Mouse (Mus musculus) limb, embryonic 15.5 days (tissue): ENCODE data around the gene Pnn. TPM values are rescaled to one million over a fixed set of nuclear protein-coding genes. Genes with fewer than 3 reads are reported as not detected.

Experiments used
- ATAC-seq: fragments of 200-750 bp; cut with Nextera tagmentation; 2 replicates; pipeline ENCODE4 v1.8.0; 2017; ENCODE audit warnings: low read depth, moderate TSS enrichment; ENCODE audit not compliant: insufficient number of reproducible peaks, low FRiP score, low TSS enrichment
- H3K27ac ChIP-seq: fragments of 300-500 bp; sonication (generic); 2 replicates; pipeline ENCODE4 v1.5.1; 2015; ENCODE audit warnings: moderate library complexity, mild to moderate bottlenecking, inconsistent platforms
- H3K27me3 ChIP-seq: fragments of 300-500 bp; sonication (generic); 2 replicates; pipeline ENCODE4 v1.6.1; 2015; ENCODE audit warnings: inconsistent platforms
- H3K36me3 ChIP-seq: fragments of 300-500 bp; sonication (generic); 2 replicates; pipeline ENCODE4 v1.6.1; 2015; ENCODE audit warnings: inconsistent platforms
- H3K4me1 ChIP-seq: fragments of 300-500 bp; sonication (generic); 2 replicates; pipeline ENCODE4 v1.6.1; 2015; ENCODE audit warnings: inconsistent platforms
- H3K4me2 ChIP-seq: fragments of 300-500 bp; sonication (generic); 2 replicates; pipeline ENCODE4 v1.6.1; 2015; ENCODE audit warnings: mild to moderate bottlenecking, inconsistent platforms
- H3K4me3 ChIP-seq: fragments of 300-500 bp; sonication (generic); 2 replicates; pipeline ENCODE4 v1.5.1; 2015; ENCODE audit warnings: mild to moderate bottlenecking, inconsistent platforms
- H3K9ac ChIP-seq: fragments of 300-500 bp; sonication (generic); 2 replicates; pipeline ENCODE4 v1.6.1; 2015; ENCODE audit warnings: inconsistent platforms
- H3K9me3 ChIP-seq: fragments of 300-500 bp; sonication (generic); 2 replicates; pipeline ENCODE4 v1.6.1; 2016; ENCODE audit warnings: inconsistent platforms
- WGBS: fragments of 180-500 bp; shearing (Covaris S2); methylation state at CpG from one replicate; pipeline ENCODE4 v1.1.7; 2015; 5-methylcytosine and 5-hydroxymethylcytosine counted together
- polyA plus RNA-seq: library from polyadenylated mRNA; unstranded; fragments of >200 nt; fragmentation: Nextera tagmentation; extraction: Ambion mirVana; gene quantifications from 2 replicates; pipeline ENCODE4 v1.2.1, GENCODE M21; 2015

Pnn gene
- polyA plus RNA-seq, 1 experiment from 2014 or later, result 103 TPM

DNA sequence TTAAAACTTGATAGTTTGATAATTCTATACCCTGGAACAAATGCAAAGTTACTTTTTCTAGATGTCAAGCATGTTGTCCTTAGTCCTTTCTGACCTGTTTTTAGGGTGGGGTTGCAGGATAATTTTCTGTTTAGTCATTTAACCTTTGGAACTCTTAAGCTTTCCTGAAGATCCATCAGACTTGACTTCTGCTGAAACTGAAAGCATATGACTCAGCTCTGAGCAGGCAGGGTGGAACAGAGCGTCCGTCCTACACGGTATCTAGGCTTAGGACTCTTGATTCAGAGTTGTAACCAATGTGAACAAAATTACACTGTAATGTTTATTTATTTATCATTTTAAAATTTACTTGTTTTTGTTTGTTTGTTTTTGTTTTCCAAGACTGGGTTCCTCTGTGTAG is 11.2 kb downstream of the Pnn start:
- ATAC-seq, result no peak
- H3K27me3 ChIP-seq, result no peaks in the 10 kb centered on the region
- no peaks in the 10 kb centered on the region for H3K9me3 ChIP-seq
- no peak overlapping the region for H3K4me2 ChIP-seq
- no peak overlapping the region for H3K4me3 ChIP-seq
- H3K27ac ChIP-seq, result no peak overlapping the region
- WGBS, result 86% methylated on average over 3 of the region's 3 CpGs
- H3K4me1 ChIP-seq, result no peaks in the 10 kb centered on the region
- peaks cover 5% of the 10 kb centered on the region; the same call in 1 of the 2 replicates for H3K36me3 ChIP-seq
- H3K9ac ChIP-seq, result no peak overlapping the region

DNA sequence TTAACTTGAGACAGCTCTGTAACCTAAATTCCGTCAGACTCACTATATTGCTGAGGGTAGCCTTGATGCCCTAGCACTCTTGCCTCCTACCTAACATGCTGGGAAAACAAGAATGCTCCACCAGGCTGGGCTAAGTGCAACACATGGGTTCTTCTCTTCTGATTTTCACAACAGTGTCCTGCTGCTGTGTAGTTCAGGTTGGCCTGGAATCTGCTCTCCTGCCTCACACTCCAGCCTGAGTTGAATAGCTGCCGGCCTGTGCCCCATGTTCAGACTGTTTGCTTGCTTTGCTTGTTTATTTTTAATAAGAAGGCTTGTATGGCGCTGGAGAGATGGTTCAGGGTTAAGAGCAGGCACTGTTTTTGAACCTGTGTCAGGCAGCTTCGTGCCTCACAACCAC is 13.8 kb downstream of the Pnn start:
- no peaks in the 10 kb centered on the region for H3K27me3 ChIP-seq
- no peaks in the 10 kb centered on the region for H3K9me3 ChIP-seq
- no peak overlapping the region for H3K4me3 ChIP-seq
- no peak overlapping the region for H3K4me2 ChIP-seq
- H3K4me1 ChIP-seq, result no peaks in the 10 kb centered on the region
- H3K9ac ChIP-seq, result no peak overlapping the region
- H3K27ac ChIP-seq, result no peak overlapping the region
- 88% methylated on average over 4 of the region's 4 CpGs for WGBS
- no peak for ATAC-seq
- H3K36me3 ChIP-seq, result no peaks in the 10 kb centered on the region

DNA sequence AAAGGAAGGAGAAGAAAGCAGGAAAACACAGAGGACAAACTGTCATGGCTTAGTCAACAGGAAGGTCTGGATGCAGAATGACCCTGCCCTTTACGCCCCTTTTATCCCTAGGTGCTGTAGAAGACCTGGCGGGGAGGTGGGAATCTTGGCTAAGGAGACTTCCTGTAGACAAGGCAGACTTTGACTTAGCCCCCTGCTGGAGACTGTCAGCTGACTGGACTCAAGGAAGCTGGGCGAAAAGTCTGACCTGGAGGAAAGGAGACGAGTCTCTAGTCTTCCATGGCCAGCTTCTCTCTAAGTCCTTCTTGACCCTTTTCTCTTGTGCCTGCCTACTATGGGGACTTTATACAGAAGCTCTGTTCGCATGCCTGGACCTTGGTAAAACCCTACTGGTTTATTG is 17.8 kb downstream of the Pnn start:
- H3K27ac ChIP-seq, result no peak overlapping the region
- no peaks in the 10 kb centered on the region for H3K36me3 ChIP-seq
- H3K27me3 ChIP-seq, result no peaks in the 10 kb centered on the region
- no peaks in the 10 kb centered on the region for H3K9me3 ChIP-seq
- ATAC-seq, result no peak
- no peak overlapping the region for H3K4me3 ChIP-seq
- no peak overlapping the region for H3K9ac ChIP-seq
- 68% methylated on average over 5 of the region's 5 CpGs for WGBS
- H3K4me1 ChIP-seq, result no peaks in the 10 kb centered on the region
- H3K4me2 ChIP-seq, result no peak overlapping the region

DNA sequence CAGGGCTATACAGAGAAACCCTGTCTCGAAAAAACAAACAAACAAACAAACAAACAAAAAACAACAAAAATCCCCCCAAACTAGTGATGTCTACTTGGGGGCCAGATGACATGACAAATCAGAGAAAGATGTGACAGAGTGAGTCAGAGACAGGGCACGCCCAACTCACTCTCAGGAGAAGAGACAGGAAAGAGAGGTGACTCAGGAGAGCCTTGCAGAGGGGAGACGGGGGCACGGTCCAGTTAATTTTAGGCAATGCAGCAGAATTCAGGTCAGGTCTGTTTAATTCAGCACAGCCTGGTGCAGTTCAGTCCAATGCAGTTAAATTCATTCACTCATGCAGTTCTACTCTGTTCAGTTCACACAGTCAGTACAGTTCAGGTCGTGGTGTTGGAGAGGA is 19.5 kb downstream of the Pnn start:
- Histone ChIP-seq H3K4me2 (no peak overlapping the region), H3K4me3 (no peak overlapping the region), H3K4me1 (no peaks in the 10 kb centered on the region), H3K9ac (no peak overlapping the region), H3K36me3 (no peaks in the 10 kb centered on the region), H3K27ac (no peak overlapping the region), H3K27me3 (no peaks in the 10 kb centered on the region), H3K9me3 (no peaks in the 10 kb centered on the region)
- 74% methylated on average over 5 of the region's 5 CpGs for WGBS
- ATAC-seq, result no peak

DNA sequence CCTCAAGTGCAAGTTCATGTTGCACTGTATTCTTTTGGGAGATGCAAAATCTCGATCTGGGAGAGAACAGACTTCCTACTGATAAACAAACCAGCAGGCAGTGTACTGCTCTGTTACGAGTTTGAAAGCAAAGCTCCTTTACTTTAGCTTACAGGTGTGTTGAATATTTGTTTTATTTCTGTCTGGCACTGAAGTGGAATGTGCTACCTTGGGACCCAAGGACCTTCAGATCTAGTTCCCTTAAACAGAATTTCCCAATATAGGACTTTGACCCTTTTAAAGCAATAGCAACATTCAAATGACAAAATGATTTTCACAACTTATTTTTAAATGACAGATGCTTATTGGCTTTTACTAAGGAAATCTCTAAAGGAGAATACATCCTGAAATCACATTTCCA is 26.9 kb downstream of the Pnn start:
- Histone ChIP-seq H3K4me2 (no peak overlapping the region), H3K36me3 (no peaks in the 10 kb centered on the region), H3K27ac (no peak overlapping the region), H3K9ac (no peak overlapping the region), H3K4me1 (no peaks in the 10 kb centered on the region), H3K9me3 (no peaks in the 10 kb centered on the region), H3K27me3 (no peaks in the 10 kb centered on the region), H3K4me3 (no peak overlapping the region)
- no peak for ATAC-seq
- WGBS, result 49% methylated on average over 2 of the region's 2 CpGs

DNA sequence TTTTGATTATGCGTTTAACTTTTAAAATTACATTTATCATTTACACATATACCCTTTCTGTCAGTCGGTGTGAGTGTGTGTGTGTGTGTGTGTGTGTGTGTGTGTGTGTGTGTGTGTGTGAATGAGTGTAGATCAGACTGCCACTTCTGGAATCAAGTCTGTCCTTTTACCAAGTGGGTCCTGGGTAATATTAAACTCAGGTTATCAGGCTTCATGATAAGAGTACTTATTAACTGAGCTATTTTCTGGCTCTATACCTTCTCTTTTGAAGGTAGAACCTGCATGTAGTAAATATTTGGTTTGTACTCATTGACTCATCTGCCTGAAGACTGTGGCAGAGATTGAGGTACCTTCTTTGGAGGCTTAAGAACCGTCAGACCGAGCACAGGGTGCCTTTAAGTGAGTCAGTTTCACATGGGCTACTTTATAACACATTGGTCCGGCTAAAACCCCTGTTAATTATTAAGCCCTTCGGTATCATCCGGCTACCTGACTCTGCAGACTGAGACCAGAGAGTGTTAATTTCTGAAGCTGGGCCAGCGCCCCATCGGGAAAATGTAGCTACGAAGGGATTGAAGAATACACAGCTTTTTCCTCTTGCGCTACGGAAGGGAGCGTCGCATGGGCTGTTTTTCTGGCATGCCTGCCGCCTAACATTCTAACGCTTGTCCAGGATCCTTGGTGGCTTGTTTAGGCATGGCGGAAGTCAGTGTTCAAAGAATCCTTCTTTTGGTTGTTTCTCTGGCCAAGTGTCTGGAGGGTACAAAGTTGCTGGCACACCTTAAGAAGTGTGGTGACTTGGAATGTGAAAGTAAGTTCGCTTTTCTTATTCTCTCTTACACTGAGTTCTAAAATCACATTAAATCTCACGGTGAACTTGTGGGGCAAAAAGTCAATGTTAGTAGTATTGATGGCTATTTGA is 28.7 kb downstream of the Pnn start, which contains the start of gene Mia2:
Gene Mia2 (plus strand): TSS at position 696 of the 922 bp plus-strand sequence.
- Histone ChIP-seq H3K27ac (no peak within 1 kb of the TSS), H3K9ac (no peak within 1 kb of the TSS), H3K36me3 (no peaks in the 10 kb centered on the region), H3K4me2 (no peak within 1 kb of the TSS), H3K4me1 (no peaks in the 10 kb centered on the region), H3K9me3 (no peaks in the 10 kb centered on the region), H3K4me3 (no peak within 1 kb of the TSS), H3K27me3 (no peaks in the 10 kb centered on the region)
- ATAC-seq, result no peak
- WGBS, result 80% methylated on average over 19 of the region's 19 CpGs

DNA sequence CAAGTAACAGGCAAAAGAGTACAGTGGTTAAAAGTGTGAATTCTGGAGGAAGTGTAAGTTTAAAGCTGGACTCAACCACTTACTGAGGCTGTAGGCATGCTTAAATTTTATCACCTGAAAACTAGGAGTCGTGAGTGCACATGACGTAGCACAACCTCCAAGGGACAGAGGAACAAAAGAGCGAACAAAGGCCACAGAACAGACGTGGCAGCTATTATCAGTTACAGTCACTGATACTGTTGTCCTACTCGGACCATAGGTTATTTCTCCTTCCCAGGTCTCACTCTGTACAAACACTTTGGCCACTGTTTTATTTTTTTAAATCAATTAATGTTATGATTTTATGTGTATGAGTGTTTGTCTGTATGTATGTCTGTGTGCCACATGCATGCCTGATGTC is 38.1 kb downstream of the Pnn start:
- Histone ChIP-seq H3K27me3 (no peaks in the 10 kb centered on the region), H3K9me3 (no peaks in the 10 kb centered on the region), H3K27ac (no peak overlapping the region), H3K36me3 (no peaks in the 10 kb centered on the region), H3K9ac (no peak overlapping the region), H3K4me2 (no peak overlapping the region), H3K4me3 (no peak overlapping the region), H3K4me1 (no peaks in the 10 kb centered on the region)
- WGBS, result 75% methylated on average over 5 of the region's 5 CpGs
- no peak for ATAC-seq

DNA sequence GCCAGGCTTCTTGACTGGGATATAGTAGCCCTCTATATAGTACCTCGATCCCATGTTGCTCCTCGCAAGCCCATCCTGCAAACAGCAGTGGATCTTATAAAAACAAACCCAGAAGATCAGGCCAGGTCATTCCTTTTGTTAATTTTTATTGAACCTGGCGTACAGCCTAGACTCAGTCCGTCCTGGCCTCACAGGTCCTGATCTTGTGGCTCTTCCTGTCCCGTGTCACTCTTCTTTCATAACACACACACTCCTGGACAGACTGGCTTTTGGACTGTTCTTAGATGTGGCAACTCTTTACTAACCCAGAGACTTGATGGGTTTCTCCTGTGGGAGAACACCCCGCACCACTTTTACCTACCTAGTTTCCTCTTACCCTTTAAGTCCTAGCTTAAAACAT is 39.2 kb downstream of the Pnn start:
- 74% methylated on average over 6 of the region's 6 CpGs for WGBS
- no peak overlapping the region for H3K4me3 ChIP-seq
- ATAC-seq, result no peak

DNA sequence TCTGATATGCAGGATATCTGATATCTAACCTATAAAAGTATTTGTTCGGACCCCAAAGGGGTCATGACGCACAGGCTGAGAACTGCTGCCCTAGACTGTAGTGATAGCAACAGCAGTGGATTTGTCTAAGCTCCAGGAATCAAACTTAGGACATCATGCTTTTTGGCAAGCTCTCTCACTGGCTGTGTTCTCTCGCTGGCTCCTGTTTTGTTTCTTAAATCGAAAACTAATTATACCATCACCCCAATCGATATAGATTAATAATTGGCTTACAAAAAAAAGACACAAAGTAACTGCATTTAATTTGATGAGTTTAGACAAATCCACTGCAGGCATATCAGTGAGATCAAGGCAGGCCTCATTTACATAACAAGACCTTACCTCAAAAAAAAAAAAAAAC is 39.8 kb downstream of the Pnn start:
- H3K9ac ChIP-seq, result no peak overlapping the region
- no peak for ATAC-seq
- no peaks in the 10 kb centered on the region for H3K9me3 ChIP-seq
- no peaks in the 10 kb centered on the region for H3K36me3 ChIP-seq
- H3K27me3 ChIP-seq, result no peaks in the 10 kb centered on the region
- no peak overlapping the region for H3K4me2 ChIP-seq
- no peak overlapping the region for H3K4me3 ChIP-seq
- 83% methylated on average over 5 of the region's 5 CpGs for WGBS
- H3K27ac ChIP-seq, result no peak overlapping the region
- H3K4me1 ChIP-seq, result no peaks in the 10 kb centered on the region

More for the DNA sequence above, 39.2 kb downstream of the Pnn start:
- Histone ChIP-seq H3K4me2 (no peak overlapping the region), H3K36me3 (no peaks in the 10 kb centered on the region), H3K27me3 (no peaks in the 10 kb centered on the region), H3K27ac (no peak overlapping the region), H3K9ac (no peak overlapping the region), H3K4me1 (no peaks in the 10 kb centered on the region), H3K9me3 (no peaks in the 10 kb centered on the region)

DNA sequence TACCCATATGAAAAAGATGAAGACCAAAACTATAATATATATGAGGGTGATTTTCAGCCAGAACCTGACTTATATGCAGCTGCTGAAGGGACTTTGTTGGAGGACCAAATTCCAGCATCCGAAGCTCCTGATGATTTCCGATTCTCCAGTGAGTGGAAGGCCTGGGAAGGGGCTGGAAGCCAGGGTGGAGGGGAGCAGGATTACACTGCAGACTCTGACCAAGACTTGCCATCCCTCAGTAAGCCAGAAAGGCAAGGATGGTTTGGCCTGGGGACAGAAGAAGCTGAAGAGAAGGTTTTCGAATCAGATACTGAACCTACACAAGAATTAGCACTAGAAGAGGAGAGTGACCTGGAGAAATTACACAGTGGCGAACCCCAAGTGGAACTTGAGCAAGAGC is 41.2 kb downstream of the Pnn start:
- H3K27me3 ChIP-seq, result no peaks in the 10 kb centered on the region
- no peak overlapping the region for H3K27ac ChIP-seq
- 77% methylated on average over 4 of the region's 4 CpGs for WGBS
- ATAC-seq, result no peak
- H3K36me3 ChIP-seq, result no peaks in the 10 kb centered on the region
- no peak overlapping the region for H3K4me3 ChIP-seq
- H3K9me3 ChIP-seq, result no peaks in the 10 kb centered on the region
- no peak overlapping the region for H3K9ac ChIP-seq
- H3K4me2 ChIP-seq, result no peak overlapping the region
- no peaks in the 10 kb centered on the region for H3K4me1 ChIP-seq

DNA sequence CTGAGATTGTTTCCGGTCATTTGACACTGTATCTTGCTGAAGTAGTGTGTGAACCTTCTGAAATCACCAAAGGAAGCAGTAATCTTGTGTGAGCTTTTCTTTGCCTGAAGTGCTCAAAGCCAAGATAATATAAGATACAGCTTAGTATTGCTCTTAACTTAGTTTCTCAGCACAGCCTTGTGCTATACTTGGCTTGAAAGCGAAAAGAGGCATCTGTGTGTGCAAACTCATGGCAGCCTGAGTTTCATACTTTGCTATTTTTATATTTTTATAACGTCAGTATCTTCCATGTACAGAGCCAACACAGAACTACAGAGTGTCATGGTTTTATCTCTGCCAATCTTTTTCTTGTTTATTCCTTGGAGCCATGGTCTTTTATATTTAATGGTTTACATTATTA is 50.5 kb downstream of the Pnn start:
- H3K36me3 ChIP-seq, result no peaks in the 10 kb centered on the region
- ATAC-seq, result no peak
- H3K27me3 ChIP-seq, result no peaks in the 10 kb centered on the region
- no peaks in the 10 kb centered on the region for H3K4me1 ChIP-seq
- no peak overlapping the region for H3K9ac ChIP-seq
- H3K27ac ChIP-seq, result no peak overlapping the region
- no peaks in the 10 kb centered on the region for H3K9me3 ChIP-seq
- no peak overlapping the region for H3K4me2 ChIP-seq
- no peak overlapping the region for H3K4me3 ChIP-seq
- 77% methylated on average over 3 of the region's 3 CpGs for WGBS
